ENCODE assay signal across 9 mouse cellular contexts in genomic region chr7:16287016-16287415, GRCm38 (mm10). TPM values are rescaled to one million over a fixed set of nuclear protein-coding genes. Genes with fewer than 3 reads are reported as not detected.
DNase-seq lines count a peak whose midpoint lies in the region; ATAC-seq and TF ChIP-seq lines count a peak whose summit lies in the region.
"Had no signal": no experiment of that assay in that cellular context is flagged by ENCODE, and none has a peak within 500 bp of the region (broad histone marks: within the 10 kb centered on the region; RNA-seq: fewer than 3 reads in every experiment).

No protein-coding gene starts in this region.

- peak overlapping the region; percentile 81 for H3K9ac ChIP-seq in liver, embryonic 12.5 days

- TF ChIP-seq CTCF in testis, adult 2 months (IDR thresholded peaks at IDR 0.05; ENCODE audit: control insufficient read depth, insufficient read depth, insufficient replicate concordance, low read depth, low read length), result no peak

- peaks cover 28% of the 10 kb centered on the region for H3K36me3 ChIP-seq in erythroblast, embryonic 14.5 days (ENCODE audit: control insufficient read depth)
- H3K36me3 ChIP-seq in testis, adult 2 months (ENCODE audit: control insufficient read depth, insufficient read depth, low read length), result peaks cover 6% of the 10 kb centered on the region
- peaks cover 25% of the 10 kb centered on the region for H3K36me3 ChIP-seq in liver, embryonic 12.5 days

- peak overlapping the region; percentile 84 for H3K4me3 ChIP-seq in erythroblast, embryonic 14.5 days (replicated peaks)
- peak overlapping the region; percentile 91 for H3K4me3 ChIP-seq in testis, adult 2 months (ENCODE audit: control insufficient read depth, low read depth, low read length)
- H3K4me3 ChIP-seq in liver, embryonic 12.5 days, result peak overlapping the region; percentile 79

- peak overlapping the region; percentile 69; the same call in 1 of the 2 replicates for H3K27ac ChIP-seq in testis, adult 2 months (ENCODE audit: control insufficient read depth, insufficient read depth, low read depth, low read length)
- H3K27ac ChIP-seq in liver, embryonic 12.5 days, result peak overlapping the region; percentile 96

- no peak for ATAC-seq in erythroblast, adult 5-6 weeks (replicated peaks; ENCODE audit: low FRiP score, poor library complexity, severe bottlenecking)
- ATAC-seq in liver, embryonic 12.5 days, result no peak

- no peaks in the 10 kb centered on the region for H3K27me3 ChIP-seq in erythroblast, embryonic 14.5 days (ENCODE audit: control insufficient read depth)
- H3K27me3 ChIP-seq in testis, adult 2 months (ENCODE audit: control insufficient read depth, insufficient read depth, low read length), result no peaks in the 10 kb centered on the region
- no peaks in the 10 kb centered on the region for H3K27me3 ChIP-seq in liver, embryonic 12.5 days (replicated peaks)

- peaks cover 4% of the 10 kb centered on the region for H3K9me3 ChIP-seq in erythroblast, embryonic 14.5 days (ENCODE audit: control insufficient read depth, low read length)
- no peaks in the 10 kb centered on the region for H3K9me3 ChIP-seq in liver, embryonic 12.5 days (replicated peaks)

- DNase-seq in testis, postnatal 14 days (ENCODE audit: low spot score), result no peak
- no peak for DNase-seq in thymus, postnatal 25 days
- DNase-seq in gastrocnemius, postnatal 10 days, result no peak
- no peak for DNase-seq in cerebellum, postnatal 14 days

- peaks cover 42% of the 10 kb centered on the region for H3K4me1 ChIP-seq in erythroblast, embryonic 14.5 days (ENCODE audit: control insufficient read depth)
- peaks cover 10% of the 10 kb centered on the region for H3K4me1 ChIP-seq in testis, adult 2 months (ENCODE audit: control insufficient read depth, insufficient read depth, low read length)
- peaks cover 35% of the 10 kb centered on the region for H3K4me1 ChIP-seq in liver, embryonic 12.5 days

- 63% methylated on average over 2 of the region's 2 CpGs for WGBS in liver, embryonic 12.5 days (ENCODE audit: insufficient replicate concordance)

- peak overlapping the region; percentile 90 for H3K4me2 ChIP-seq in liver, embryonic 12.5 days

- no peak for TF ChIP-seq POLR2A in testis, adult 2 months (IDR thresholded peaks at IDR 0.05; ENCODE audit: control insufficient read depth, low read depth, low read length)

RNA-seq across cellular contexts. Expression of gene Ccdc9, which starts 0.4 kb away (rescaled TPM):
- polyA plus RNA-seq in erythroblast, embryonic 14.5 days (2012), result 6.3 and 7.0 TPM in 2 replicates
- 2.5 and 9.4 TPM in 2 replicates for total RNA-seq in erythroblast, adult 5-6 weeks (2015; ENCODE audit: low replicate concordance)
- 17.7 and 30.0 TPM in 2 replicates for total RNA-seq in erythroblast, adult 5-6 weeks (2017; ENCODE audit: low replicate concordance)
- 46.0 and 47.1 TPM in 2 replicates for polyA plus RNA-seq in testis, adult 2 months (2012; rRNA removed)
- polyA plus RNA-seq in liver, embryonic 12.5 days (2016; fragmentation: Nextera tagmentation; extraction: Ambion mirVana), result 29.7 and 30.0 TPM in 2 replicates
- total RNA-seq in gastrocnemius, postnatal 10 days (2021), result 10 to 100 TPM; 34.0 to 47.6 TPM

RNA-seq across cellular contexts. Expression of gene Inafm1, which starts 13.6 kb away (rescaled TPM):
- 7.8 and 7.9 TPM in 2 replicates for polyA plus RNA-seq in erythroblast, embryonic 14.5 days (2012)
- total RNA-seq in erythroblast, adult 5-6 weeks (2015; ENCODE audit: low replicate concordance), result not detected in 2 replicates
- 2.0 and 4.3 TPM in 2 replicates for total RNA-seq in erythroblast, adult 5-6 weeks (2017; ENCODE audit: low replicate concordance)
- polyA plus RNA-seq in testis, adult 2 months (2012; rRNA removed), result 19.5 and 22.5 TPM in 2 replicates
- 8.6 and 8.8 TPM in 2 replicates for polyA plus RNA-seq in liver, embryonic 12.5 days (2016; fragmentation: Nextera tagmentation; extraction: Ambion mirVana)
- total RNA-seq in gastrocnemius, postnatal 10 days (2021), result 10 to 100 TPM; 11.0 to 11.7 TPM

RNA-seq across cellular contexts. Expression of gene Bbc3, which starts 21.2 kb away (rescaled TPM):
- polyA plus RNA-seq in erythroblast, embryonic 14.5 days (2012), result 63.0 and 92.9 TPM in 2 replicates
- 2.3 TPM in 1 of 2 replicates, not detected in the other for total RNA-seq in erythroblast, adult 5-6 weeks (2015; ENCODE audit: low replicate concordance)
- total RNA-seq in erythroblast, adult 5-6 weeks (2017; ENCODE audit: low replicate concordance), result 1.5 and 7.5 TPM in 2 replicates
- 4.0 and 6.1 TPM in 2 replicates for polyA plus RNA-seq in testis, adult 2 months (2012; rRNA removed)
- polyA plus RNA-seq in liver, embryonic 12.5 days (2016; fragmentation: Nextera tagmentation; extraction: Ambion mirVana), result 5.9 and 7.6 TPM in 2 replicates
- total RNA-seq in gastrocnemius, postnatal 10 days (2021), result 1 to 10 TPM; 4.6 to 6.1 TPM

RNA-seq across cellular contexts. Expression of gene C5ar1, which starts 27.7 kb away (rescaled TPM):
- polyA plus RNA-seq in erythroblast, embryonic 14.5 days (2012), result 0.02 TPM in 1 of 2 replicates, not detected in the other
- total RNA-seq in erythroblast, adult 5-6 weeks (2015; ENCODE audit: low replicate concordance), result 7.7 and 15.7 TPM in 2 replicates
- 2.6 and 7.1 TPM in 2 replicates for total RNA-seq in erythroblast, adult 5-6 weeks (2017; ENCODE audit: low replicate concordance)
- polyA plus RNA-seq in testis, adult 2 months (2012; rRNA removed), result 0.53 and 0.65 TPM in 2 replicates
- polyA plus RNA-seq in liver, embryonic 12.5 days (2016; fragmentation: Nextera tagmentation; extraction: Ambion mirVana), result 1.7 and 2.1 TPM in 2 replicates
- 1 to 10 TPM; 3.2 to 3.3 TPM for total RNA-seq in gastrocnemius, postnatal 10 days (2021)

RNA-seq across cellular contexts. Expression of gene C5ar2, which starts 43.1 kb away (rescaled TPM):
- polyA plus RNA-seq in erythroblast, embryonic 14.5 days (2012), result 0.02 and 0.04 TPM in 2 replicates
- 3.3 and 6.3 TPM in 2 replicates for total RNA-seq in erythroblast, adult 5-6 weeks (2015; ENCODE audit: low replicate concordance)
- total RNA-seq in erythroblast, adult 5-6 weeks (2017; ENCODE audit: low replicate concordance), result 1.7 and 3.1 TPM in 2 replicates
- 0.02 and 0.07 TPM in 2 replicates for polyA plus RNA-seq in testis, adult 2 months (2012; rRNA removed)
- polyA plus RNA-seq in liver, embryonic 12.5 days (2016; fragmentation: Nextera tagmentation; extraction: Ambion mirVana), result 1.6 and 1.7 TPM in 2 replicates
- total RNA-seq in gastrocnemius, postnatal 10 days (2021), result under 1 TPM; 0.16 to 0.41 TPM
- polyA plus RNA-seq: C2C12 had no signal
